12 mouse cellular contexts compared by ENCODE assay signal in the genomic region with DNA sequence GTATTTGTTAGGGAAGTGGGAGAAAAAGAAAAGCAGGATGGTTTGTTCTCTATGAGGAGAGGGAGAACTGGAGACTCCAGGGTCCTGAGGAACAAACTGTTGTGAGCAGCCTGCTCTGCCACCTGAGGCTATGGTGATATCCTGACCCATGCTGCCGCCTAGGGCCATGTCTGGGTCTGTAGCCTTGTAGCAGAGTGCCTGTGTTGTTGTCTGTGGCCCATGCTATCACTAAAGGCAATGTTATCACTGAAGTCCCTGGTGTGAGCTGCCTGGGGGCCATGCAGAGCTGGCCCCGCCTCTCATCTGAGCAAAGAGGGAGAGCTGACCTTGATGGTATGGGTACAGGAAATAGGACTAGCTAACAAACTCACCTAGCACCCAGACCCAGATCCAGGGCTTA.
"Had no signal": no experiment of that assay in that cellular context is flagged by ENCODE, and none has a peak within 500 bp of the region (broad histone marks: within the 10 kb centered on the region; RNA-seq: fewer than 3 reads in every experiment).

No protein-coding gene starts in this region.

- H3K9me3 ChIP-seq: limb, embryonic 12.5 days; megakaryocyte, embryonic 14.5 days; midbrain, embryonic 13.5 days had no signal

- ATAC-seq: midbrain, embryonic 13.5 days had no signal

- H3K4me3 ChIP-seq: layer of hippocampus, adult 2 months; limb, embryonic 12.5 days; megakaryocyte, embryonic 14.5 days; midbrain, embryonic 13.5 days had no signal

- H3K4me2 ChIP-seq: limb, embryonic 12.5 days; lung, embryonic 14.5 days; midbrain, embryonic 13.5 days had no signal

- H3K36me3 ChIP-seq: limb, embryonic 12.5 days; midbrain, embryonic 13.5 days had no signal

- H3K9ac ChIP-seq: limb, embryonic 12.5 days; lung, embryonic 14.5 days; midbrain, embryonic 13.5 days had no signal

- H3K27me3 ChIP-seq: limb, embryonic 12.5 days; midbrain, embryonic 13.5 days had no signal

- DNase-seq: kidney, adult 18-20 months; kidney, postnatal 10 days; kidney, postnatal 4 days; lung, embryonic 14.5 days; lung, postnatal 10 days; lung, postnatal 4 days; thymus, adult 2 months; thymus, postnatal 36 days had no signal

- H3K4me1 ChIP-seq: limb, embryonic 12.5 days had no signal

- H3K27ac ChIP-seq: layer of hippocampus, adult 2 months; limb, embryonic 12.5 days; midbrain, embryonic 13.5 days had no signal
